Mouse (Mus musculus) hindbrain, embryonic 12.5 days (tissue): ENCODE measurements at regions not wholly inside any gene's neighbourhood (a gene's known extent, or its start where the extent isn't known, plus 50 kb on each side); places are given as distances from the start of the nearest gene placed in this dataset.

ENCODE experiments used
- ATAC-seq: fragments of 200-750 bp; cut with Nextera tagmentation; 2 replicates; pipeline ENCODE4 v1.8.0; 2017; ENCODE audit warnings: moderate TSS enrichment; ENCODE audit not compliant: low FRiP score
- H3K27ac ChIP-seq: fragments of 300-500 bp; sonication (generic); 2 replicates; pipeline ENCODE4 v1.5.1; 2016; ENCODE audit warnings: mild to moderate bottlenecking
- H3K27me3 ChIP-seq: fragments of 300-500 bp; sonication (generic); 2 replicates; pipeline ENCODE4 v1.6.1; 2016; ENCODE audit warnings: mild to moderate bottlenecking
- H3K36me3 ChIP-seq: fragments of 300-500 bp; sonication (generic); 2 replicates; pipeline ENCODE4 v1.6.1; 2016; ENCODE audit warnings: mild to moderate bottlenecking
- H3K4me1 ChIP-seq: fragments of 300-500 bp; sonication (generic); 2 replicates; pipeline ENCODE4 v1.6.1; 2016
- H3K4me2 ChIP-seq: fragments of 300-500 bp; sonication (generic); replicated peaks from 2 replicates; pipeline ENCODE4 v1.6.1; 2016; ENCODE audit warnings: mild to moderate bottlenecking
- H3K4me3 ChIP-seq: fragments of 300-500 bp; sonication (generic); 2 replicates; pipeline ENCODE4 v1.5.1; 2016; ENCODE audit warnings: mild to moderate bottlenecking
- H3K9ac ChIP-seq: fragments of 300-500 bp; sonication (generic); 2 replicates; pipeline ENCODE4 v1.6.1; 2016; ENCODE audit warnings: mild to moderate bottlenecking, moderate library complexity
- H3K9me3 ChIP-seq: fragments of 300-500 bp; sonication (generic); replicated peaks from 2 replicates; pipeline ENCODE4 v1.6.1; 2016; ENCODE audit warnings: mild to moderate bottlenecking
- WGBS: fragments of 180-500 bp; shearing (Covaris S2); methylation state at CpG from one replicate; pipeline ENCODE4 v1.1.7; 2016; 5-methylcytosine and 5-hydroxymethylcytosine counted together

DNA sequence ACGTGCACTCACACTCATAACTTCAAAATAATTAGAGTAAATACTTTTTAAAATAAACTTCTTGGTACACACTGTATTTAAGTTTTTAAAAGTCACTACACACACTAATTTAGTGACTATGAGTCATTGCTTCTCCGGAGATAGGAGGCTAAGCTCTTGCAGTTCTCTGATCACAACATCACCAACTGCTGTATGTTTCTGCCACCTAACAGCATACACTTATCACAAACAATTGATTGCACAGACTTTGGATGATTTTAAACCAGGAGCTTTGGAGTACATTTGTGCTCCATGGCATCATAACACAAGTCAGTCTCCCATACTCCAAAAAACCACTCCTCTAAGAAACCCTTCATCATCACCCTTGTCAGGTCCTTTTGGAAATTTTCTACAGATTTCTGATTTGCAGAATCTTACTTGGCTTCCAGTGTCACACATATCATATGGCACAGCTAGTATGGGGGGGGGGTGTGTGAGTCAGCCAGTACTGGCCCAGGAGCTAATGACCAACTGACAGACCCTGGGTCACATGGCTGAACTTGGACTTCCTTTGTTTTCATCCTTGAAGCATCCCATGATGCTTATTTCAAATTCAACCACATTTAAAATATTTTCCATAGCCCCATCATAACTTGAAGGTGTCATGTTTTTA, 179.1 kb upstream of the Tmtc1 start:
- ATAC-seq: no peak

DNA sequence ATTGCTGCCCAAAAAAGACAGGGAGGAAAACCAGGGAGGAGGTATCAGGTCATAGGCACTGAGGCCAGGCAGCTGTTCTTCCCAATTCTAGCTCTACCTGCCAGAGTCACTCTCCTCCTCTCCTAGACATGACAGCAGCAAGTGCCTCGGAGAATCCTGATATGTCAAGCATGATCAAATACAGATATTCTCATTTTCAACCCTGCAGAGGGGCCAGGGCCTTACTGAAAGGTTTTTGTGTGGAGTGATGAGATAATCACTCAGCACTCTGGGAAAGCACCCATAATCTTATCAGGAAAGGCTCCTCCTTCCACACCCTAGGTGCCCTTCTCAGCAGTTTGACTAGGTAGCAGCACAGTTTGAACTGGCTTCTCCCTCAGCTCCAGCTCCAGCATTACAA, 175.8 kb upstream of the Tmtc1 start:
- no peaks in the 10 kb centered on the region for H3K9me3 ChIP-seq
- H3K27me3 ChIP-seq: no peaks in the 10 kb centered on the region
- no peak overlapping the region for H3K27ac ChIP-seq
- peaks cover 5% of the 10 kb centered on the region; the same call in 1 of the 2 replicates for H3K4me1 ChIP-seq
- H3K36me3 ChIP-seq: no peaks in the 10 kb centered on the region
- H3K4me3 ChIP-seq: no peak overlapping the region
- 63% methylated on average over 1 of the region's 1 CpGs for WGBS
- no peak overlapping the region for H3K4me2 ChIP-seq
- no peak for ATAC-seq
- H3K9ac ChIP-seq: no peak overlapping the region

More for the DNA sequence above, 179.1 kb upstream of the Tmtc1 start:
- H3K4me2 ChIP-seq: no peak overlapping the region
- no peaks in the 10 kb centered on the region for H3K27me3 ChIP-seq
- no peak overlapping the region for H3K4me3 ChIP-seq
- WGBS: 97% methylated on average over 2 of the region's 2 CpGs
- H3K4me1 ChIP-seq: no peaks in the 10 kb centered on the region
- H3K36me3 ChIP-seq: no peaks in the 10 kb centered on the region
- no peak overlapping the region for H3K9ac ChIP-seq
- no peaks in the 10 kb centered on the region for H3K9me3 ChIP-seq
- no peak overlapping the region for H3K27ac ChIP-seq

DNA sequence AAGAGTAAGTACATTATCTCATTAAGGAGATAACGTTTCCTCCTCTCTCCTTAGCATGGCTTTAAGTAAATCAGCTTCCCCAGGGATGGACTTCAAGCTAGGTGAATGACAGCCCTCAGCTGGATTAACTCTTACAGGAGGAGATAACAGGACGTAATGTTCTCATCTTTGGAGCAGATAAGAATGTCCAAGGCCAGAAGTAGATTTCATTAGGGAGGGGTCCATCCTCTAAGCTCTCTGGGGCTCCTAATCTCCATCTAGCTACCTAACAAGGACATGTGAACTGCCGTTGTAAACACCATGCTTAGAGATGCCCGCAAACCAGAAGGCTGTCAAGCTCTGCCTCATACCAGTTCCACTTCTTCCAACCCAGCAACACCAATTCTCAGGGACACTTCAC, 171.7 kb upstream of the Tmtc1 start:
- peaks cover 5% of the 10 kb centered on the region; the same call in 1 of the 2 replicates for H3K4me1 ChIP-seq
- no peaks in the 10 kb centered on the region for H3K9me3 ChIP-seq
- H3K27ac ChIP-seq: no peak overlapping the region
- WGBS: 52% methylated on average over 4 of the region's 4 CpGs
- H3K9ac ChIP-seq: no peak overlapping the region
- H3K4me3 ChIP-seq: no peak overlapping the region
- no peak for ATAC-seq
- no peaks in the 10 kb centered on the region for H3K27me3 ChIP-seq
- no peak overlapping the region for H3K4me2 ChIP-seq
- no peaks in the 10 kb centered on the region for H3K36me3 ChIP-seq

DNA sequence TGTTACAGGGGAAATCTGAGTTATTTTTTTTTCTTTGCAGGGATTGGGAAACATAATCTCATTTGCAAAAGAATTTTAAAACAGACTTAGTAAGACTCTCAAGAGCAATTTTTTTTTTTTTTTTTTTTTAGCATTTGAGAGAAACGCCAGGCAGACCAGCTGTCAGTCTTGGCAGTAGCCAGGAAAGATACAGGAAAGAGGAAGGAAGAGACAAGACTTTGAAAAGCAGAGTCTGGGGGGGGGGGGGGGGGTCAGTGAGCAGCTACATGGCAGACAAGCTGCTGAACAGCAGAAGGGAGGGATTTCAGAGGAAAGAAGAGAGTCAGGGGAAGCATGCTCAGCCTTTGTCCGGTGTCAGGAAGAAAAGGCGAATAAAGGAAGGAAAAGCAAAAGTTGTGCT, 171.3 kb upstream of the Tmtc1 start:
- no peaks in the 10 kb centered on the region for H3K9me3 ChIP-seq
- no peak overlapping the region for H3K27ac ChIP-seq
- H3K9ac ChIP-seq: no peak overlapping the region
- no peak overlapping the region for H3K4me3 ChIP-seq
- H3K4me2 ChIP-seq: no peak overlapping the region
- no peaks in the 10 kb centered on the region for H3K36me3 ChIP-seq
- WGBS: 51% methylated on average over 3 of the region's 3 CpGs
- peaks cover 5% of the 10 kb centered on the region; the same call in 1 of the 2 replicates for H3K4me1 ChIP-seq
- no peaks in the 10 kb centered on the region for H3K27me3 ChIP-seq
- ATAC-seq: no peak

DNA sequence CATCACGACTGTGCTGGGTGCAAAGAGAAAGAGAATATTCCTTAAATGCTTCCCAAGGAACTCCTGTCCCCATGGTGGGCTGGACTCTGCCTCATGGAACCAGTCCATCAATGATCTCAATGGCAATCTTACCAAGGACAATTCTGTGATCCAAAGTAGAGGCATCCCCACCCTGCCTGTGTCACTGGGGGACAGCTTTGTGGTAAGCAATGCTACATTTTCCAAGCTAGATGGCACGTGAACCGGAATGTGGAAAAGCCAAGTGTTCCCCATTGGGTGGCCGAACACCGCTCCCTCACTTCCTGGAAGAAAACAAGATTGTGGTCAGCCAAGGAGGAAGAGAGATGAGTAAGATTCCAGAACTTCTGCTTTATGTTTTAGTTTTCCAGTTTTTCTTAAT, 164.7 kb upstream of the Tmtc1 start:
- Histone ChIP-seq H3K4me3 (no peak overlapping the region), H3K9me3 (no peaks in the 10 kb centered on the region), H3K9ac (no peak overlapping the region), H3K4me1 (no peaks in the 10 kb centered on the region), H3K27ac (no peak overlapping the region), H3K4me2 (no peak overlapping the region), H3K36me3 (no peaks in the 10 kb centered on the region), H3K27me3 (no peaks in the 10 kb centered on the region)
- WGBS: 87% methylated on average over 5 of the region's 5 CpGs
- no peak for ATAC-seq

GRCm38 (mm10) chr6:148605226-148605625, 161.0 kb upstream of the Tmtc1 start:
- 80% methylated on average over 1 of the region's 1 CpGs for WGBS

GRCm38 (mm10) chr6:148604790-148605189, 160.6 kb upstream of the Tmtc1 start:
- Histone ChIP-seq H3K4me2 (no peak overlapping the region), H3K27me3 (no peaks in the 10 kb centered on the region), H3K4me3 (no peak overlapping the region), H3K9ac (no peak overlapping the region), H3K27ac (no peak overlapping the region), H3K9me3 (no peaks in the 10 kb centered on the region), H3K4me1 (no peaks in the 10 kb centered on the region), H3K36me3 (no peaks in the 10 kb centered on the region)
- WGBS: 0% methylated on average over 1 of the region's 1 CpGs
- no peak for ATAC-seq

More at GRCm38 (mm10) chr6:148605226-148605625, 161.0 kb upstream of the Tmtc1 start:
- H3K9me3 ChIP-seq: no peaks in the 10 kb centered on the region
- no peak for ATAC-seq
- H3K4me1 ChIP-seq: no peaks in the 10 kb centered on the region
- H3K27ac ChIP-seq: no peak overlapping the region
- H3K36me3 ChIP-seq: no peaks in the 10 kb centered on the region
- no peaks in the 10 kb centered on the region for H3K27me3 ChIP-seq
- H3K4me3 ChIP-seq: no peak overlapping the region
- no peak overlapping the region for H3K4me2 ChIP-seq
- no peak overlapping the region for H3K9ac ChIP-seq

GRCm38 (mm10) chr6:148603878-148604277, 159.7 kb upstream of the Tmtc1 start:
- WGBS: 87% methylated on average over 2 of the region's 2 CpGs
- no peak overlapping the region for H3K9ac ChIP-seq
- no peak for ATAC-seq

DNA sequence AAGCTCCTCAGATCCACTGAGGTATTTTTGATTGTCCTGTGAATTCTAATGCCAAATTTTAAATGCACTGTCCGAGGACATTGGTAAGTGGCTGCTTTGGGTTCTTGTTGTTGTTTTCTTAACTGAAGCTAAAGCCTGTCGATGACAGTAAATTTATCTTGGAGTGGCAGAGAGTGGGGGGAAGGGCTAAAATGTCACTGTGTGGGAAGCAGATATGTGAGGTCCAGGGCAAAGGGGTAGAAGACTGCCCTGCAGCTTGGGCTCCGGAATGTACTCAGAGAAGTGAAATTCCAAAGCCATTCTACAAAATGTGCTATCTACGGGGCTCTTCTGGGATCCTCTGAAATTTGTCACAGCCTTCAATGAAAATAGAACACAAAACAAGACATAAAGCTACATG, 159.3 kb upstream of the Tmtc1 start:
- Histone ChIP-seq H3K9ac (no peak overlapping the region), H3K36me3 (no peaks in the 10 kb centered on the region), H3K4me2 (no peak overlapping the region), H3K4me3 (no peak overlapping the region), H3K27ac (no peak overlapping the region), H3K4me1 (peaks cover 2% of the 10 kb centered on the region), H3K9me3 (no peaks in the 10 kb centered on the region), H3K27me3 (no peaks in the 10 kb centered on the region)
- 78% methylated on average over 4 of the region's 4 CpGs for WGBS
- ATAC-seq: no peak

More at GRCm38 (mm10) chr6:148603878-148604277, 159.7 kb upstream of the Tmtc1 start:
- no peak overlapping the region for H3K27ac ChIP-seq
- no peaks in the 10 kb centered on the region for H3K9me3 ChIP-seq
- H3K4me2 ChIP-seq: no peak overlapping the region
- H3K4me1 ChIP-seq: no peaks in the 10 kb centered on the region
- H3K36me3 ChIP-seq: no peaks in the 10 kb centered on the region
- no peaks in the 10 kb centered on the region for H3K27me3 ChIP-seq
- no peak overlapping the region for H3K4me3 ChIP-seq

DNA sequence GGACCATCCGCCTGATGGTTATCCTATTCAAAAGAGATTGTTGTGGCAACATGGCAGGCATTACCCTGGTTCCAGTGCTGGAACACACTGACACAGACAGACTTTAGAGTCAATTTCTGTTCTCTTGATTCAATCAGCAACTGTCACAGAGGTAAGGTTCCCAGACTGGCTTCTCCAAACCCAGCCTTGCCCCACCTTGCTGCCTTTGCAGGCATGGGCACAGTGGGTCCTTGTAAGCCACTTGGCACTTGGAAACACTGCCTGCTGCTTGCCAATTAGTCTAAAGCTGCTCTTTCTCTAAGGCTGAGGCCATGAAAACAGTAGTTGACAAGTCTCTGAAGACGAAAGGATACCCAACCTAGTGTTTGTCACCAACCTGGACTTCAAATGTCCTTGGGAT, 158.7 kb upstream of the Tmtc1 start:
- Histone ChIP-seq H3K9ac (no peak overlapping the region), H3K36me3 (no peaks in the 10 kb centered on the region), H3K4me2 (no peak overlapping the region), H3K4me1 (peaks cover 3% of the 10 kb centered on the region), H3K27me3 (no peaks in the 10 kb centered on the region), H3K9me3 (no peaks in the 10 kb centered on the region), H3K4me3 (no peak overlapping the region), H3K27ac (no peak overlapping the region)
- ATAC-seq: no peak
- 85% methylated on average over 2 of the region's 2 CpGs for WGBS

- H3K27me3 ChIP-seq: no peaks in the 10 kb centered on the region
These were observed 156.7 kb upstream of the Tmtc1 start for GRCm38 (mm10) chr6:148600934-148601333.

GRCm38 (mm10) chr6:148599473-148599872, 155.3 kb upstream of the Tmtc1 start:
- H3K27ac ChIP-seq: no peak overlapping the region
- WGBS: 70% methylated on average over 4 of the region's 4 CpGs
- H3K36me3 ChIP-seq: no peaks in the 10 kb centered on the region
- peak overlapping the region; percentile 48; the same call in 1 of the 2 replicates for H3K4me2 ChIP-seq
- no peaks in the 10 kb centered on the region for H3K9me3 ChIP-seq
- H3K27me3 ChIP-seq: no peaks in the 10 kb centered on the region
- H3K4me1 ChIP-seq: peaks cover 3% of the 10 kb centered on the region
- no peak overlapping the region for H3K9ac ChIP-seq
- no peak overlapping the region for H3K4me3 ChIP-seq
- no peak for ATAC-seq

More at GRCm38 (mm10) chr6:148600934-148601333, 156.7 kb upstream of the Tmtc1 start:
- H3K27ac ChIP-seq: no peak overlapping the region
- no peaks in the 10 kb centered on the region for H3K9me3 ChIP-seq
- no peak for ATAC-seq
- H3K9ac ChIP-seq: no peak overlapping the region
- WGBS: 56% methylated on average over 2 of the region's 2 CpGs
- H3K4me3 ChIP-seq: no peak overlapping the region
- H3K36me3 ChIP-seq: no peaks in the 10 kb centered on the region
- peaks cover 3% of the 10 kb centered on the region for H3K4me1 ChIP-seq
- H3K4me2 ChIP-seq: no peak overlapping the region

DNA sequence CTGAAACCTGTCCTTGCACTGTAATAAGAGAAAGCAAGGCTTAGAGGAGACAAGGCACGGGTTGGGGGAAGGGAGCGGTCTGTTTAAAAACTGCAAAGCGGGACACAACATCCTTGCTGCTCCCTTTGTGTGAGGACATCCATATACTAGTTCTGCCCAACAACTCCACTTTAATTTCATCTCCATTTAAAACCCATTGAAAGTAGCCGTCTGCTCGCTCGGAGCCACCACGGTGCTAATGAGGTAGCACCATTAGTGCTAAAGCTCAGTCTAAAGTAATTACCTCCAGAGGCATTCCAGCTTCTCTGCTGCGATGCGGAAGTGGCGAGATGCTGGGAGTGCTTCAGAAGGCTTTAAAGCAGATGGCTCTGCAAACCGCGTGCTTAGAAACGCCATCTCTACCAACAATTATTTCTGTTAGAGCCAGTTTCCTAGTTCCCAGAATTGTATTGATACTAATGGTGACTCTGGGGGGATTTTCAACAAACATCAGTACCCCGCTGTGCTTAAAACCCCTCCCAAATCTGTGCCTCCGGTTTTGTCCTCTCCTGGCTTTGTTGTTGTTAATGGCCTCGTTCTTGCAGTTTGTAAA, 154.7 kb upstream of the Tmtc1 start:
- H3K27me3 ChIP-seq: no peaks in the 10 kb centered on the region
- peak overlapping the region; percentile 6; the same call in 1 of the 2 replicates for H3K4me3 ChIP-seq
- no peaks in the 10 kb centered on the region for H3K9me3 ChIP-seq
- H3K9ac ChIP-seq: no peak overlapping the region
- peaks cover 3% of the 10 kb centered on the region for H3K4me1 ChIP-seq
- no peaks in the 10 kb centered on the region for H3K36me3 ChIP-seq
- WGBS: 7% methylated on average over 16 of the region's 16 CpGs
- peak; percentile 74; the same call in 1 of the 2 replicates for ATAC-seq
- H3K4me2 ChIP-seq: peak overlapping the region; percentile 48
- H3K27ac ChIP-seq: no peak overlapping the region
